Mouse (Mus musculus): ENCODE measurements around the gene Arhgap24. TPM values are rescaled to one million over a fixed set of nuclear protein-coding genes. Genes with fewer than 3 reads are reported as not detected.

Gene Arhgap24
- polyA plus RNA-seq, 1 experiment, result 1.7 TPM

DNA sequence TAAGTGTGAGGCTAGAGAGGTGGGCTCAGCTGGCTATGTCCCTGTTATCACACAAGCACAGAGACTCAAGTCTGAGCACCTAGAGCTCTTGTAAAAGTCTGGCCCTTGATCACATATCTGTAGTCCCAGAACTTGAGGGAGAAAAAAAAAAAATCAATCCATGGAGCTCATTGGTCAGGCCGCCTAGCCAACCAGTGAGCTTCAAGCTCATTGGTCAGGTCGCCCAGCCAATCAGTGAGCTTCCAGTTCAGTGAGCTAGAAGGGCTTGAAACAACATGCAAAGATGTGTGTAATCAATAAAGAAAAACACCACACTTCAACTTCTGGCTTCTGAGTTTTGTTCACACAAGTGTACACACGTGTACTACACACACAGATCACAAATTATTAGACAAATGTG, 242.4 kb downstream of the Arhgap24 start:
- peaks cover 5% of the 10 kb centered on the region; the same call in 1 of the 2 replicates for H3K4me1 ChIP-seq (ENCODE audit: control insufficient read depth, insufficient read depth, low read length)
- TF ChIP-seq CTCF (IDR thresholded peaks at IDR 0.05; ENCODE audit: low read depth, low read length) (no peak), POLR2A (IDR thresholded peaks at IDR 0.05; ENCODE audit: borderline replicate concordance, low read depth, low read length) (no peak)
- no peak overlapping the region for H3K4me3 ChIP-seq (ENCODE audit: insufficient read depth, low read length)
- H3K27ac ChIP-seq (ENCODE audit: insufficient read depth, low read depth, low read length), result no peak overlapping the region

DNA sequence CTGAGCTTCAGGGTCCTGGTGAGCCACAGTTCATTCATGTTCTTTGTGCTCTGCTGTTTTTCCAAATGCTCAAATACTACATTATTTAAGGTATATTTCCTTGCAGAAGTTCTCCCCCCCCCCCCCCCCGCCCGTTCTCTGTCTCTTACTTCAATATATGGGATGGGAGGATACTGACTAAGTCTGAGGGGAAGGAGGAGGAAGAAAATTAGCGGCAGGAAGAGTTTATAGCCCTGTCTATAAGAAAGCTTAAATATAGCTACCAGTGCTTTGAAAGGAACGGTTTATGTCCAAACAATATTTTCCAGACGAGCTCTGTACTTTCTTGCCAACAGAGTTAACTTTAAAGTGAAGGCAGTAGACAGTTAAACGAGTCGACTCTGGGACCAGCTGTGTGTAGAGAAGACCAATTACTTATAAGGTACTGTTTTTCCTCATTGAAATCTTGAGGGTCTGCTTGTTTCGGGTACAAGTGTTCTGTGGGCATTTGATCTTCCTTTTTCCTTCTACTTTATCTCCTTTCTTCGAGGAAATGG, 243.7 kb downstream of the Arhgap24 start:
- Histone ChIP-seq H3K4me1 (ENCODE audit: control insufficient read depth, insufficient read depth, low read length) (peaks cover 6% of the 10 kb centered on the region; the same call in 1 of the 2 replicates), H3K4me3 (ENCODE audit: insufficient read depth, low read length) (no peak overlapping the region), H3K27ac (ENCODE audit: insufficient read depth, low read depth, low read length) (no peak overlapping the region)
- no peak for TF ChIP-seq CTCF (IDR thresholded peaks at IDR 0.05; ENCODE audit: low read depth, low read length)
- no peak for TF ChIP-seq POLR2A (IDR thresholded peaks at IDR 0.05; ENCODE audit: borderline replicate concordance, low read depth, low read length)

DNA sequence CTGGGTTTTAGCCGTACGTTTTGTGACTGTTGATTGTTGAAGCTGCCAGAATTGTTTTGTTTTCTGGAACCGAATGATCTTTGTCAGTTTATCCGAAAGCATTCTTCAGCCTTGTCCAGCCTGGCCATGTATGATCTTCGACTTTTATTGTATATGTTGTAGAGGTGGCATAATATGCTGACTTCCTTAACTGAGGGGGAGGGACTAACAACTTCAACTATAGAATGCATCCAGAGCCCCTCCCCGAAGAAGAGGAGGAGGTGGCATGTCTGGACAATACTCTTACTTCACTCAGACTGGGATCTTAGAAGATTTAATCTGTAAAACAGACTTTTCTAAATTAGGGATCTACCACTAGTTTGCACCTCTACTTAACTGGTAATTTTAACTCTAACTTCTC, 244.2 kb downstream of the Arhgap24 start:
- TF ChIP-seq CTCF (IDR thresholded peaks at IDR 0.05; ENCODE audit: low read depth, low read length) (no peak), POLR2A (IDR thresholded peaks at IDR 0.05; ENCODE audit: borderline replicate concordance, low read depth, low read length) (no peak)
- no peak overlapping the region for H3K4me3 ChIP-seq (ENCODE audit: insufficient read depth, low read length)
- no peak overlapping the region for H3K27ac ChIP-seq (ENCODE audit: insufficient read depth, low read depth, low read length)
- H3K4me1 ChIP-seq (ENCODE audit: control insufficient read depth, insufficient read depth, low read length), result peaks cover 6% of the 10 kb centered on the region; the same call in 1 of the 2 replicates

DNA sequence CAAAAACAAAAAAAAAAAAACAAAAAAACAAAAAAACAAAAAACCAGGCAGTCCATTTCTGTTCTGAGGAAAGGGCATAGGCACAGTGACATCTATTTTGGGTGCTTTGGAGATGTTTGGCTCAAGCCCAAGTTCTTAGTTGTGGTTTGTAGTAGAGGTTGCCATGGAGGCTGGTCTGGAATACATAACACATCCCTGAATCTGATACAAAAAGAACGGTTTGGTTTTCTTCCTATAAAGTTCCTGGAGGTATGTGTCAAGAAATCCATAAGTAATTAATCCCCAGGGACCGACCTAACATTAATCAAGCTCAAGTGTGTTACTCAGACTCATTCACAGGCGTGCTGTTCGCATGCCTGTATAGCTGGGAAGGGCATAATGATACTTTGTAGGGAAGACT, 245.8 kb downstream of the Arhgap24 start:
- no peak overlapping the region for H3K4me3 ChIP-seq (ENCODE audit: insufficient read depth, low read length)
- peaks cover 6% of the 10 kb centered on the region; the same call in 1 of the 2 replicates for H3K4me1 ChIP-seq (ENCODE audit: control insufficient read depth, insufficient read depth, low read length)
- no peak for TF ChIP-seq CTCF (IDR thresholded peaks at IDR 0.05; ENCODE audit: low read depth, low read length)
- no peak overlapping the region for H3K27ac ChIP-seq (ENCODE audit: insufficient read depth, low read depth, low read length)

DNA sequence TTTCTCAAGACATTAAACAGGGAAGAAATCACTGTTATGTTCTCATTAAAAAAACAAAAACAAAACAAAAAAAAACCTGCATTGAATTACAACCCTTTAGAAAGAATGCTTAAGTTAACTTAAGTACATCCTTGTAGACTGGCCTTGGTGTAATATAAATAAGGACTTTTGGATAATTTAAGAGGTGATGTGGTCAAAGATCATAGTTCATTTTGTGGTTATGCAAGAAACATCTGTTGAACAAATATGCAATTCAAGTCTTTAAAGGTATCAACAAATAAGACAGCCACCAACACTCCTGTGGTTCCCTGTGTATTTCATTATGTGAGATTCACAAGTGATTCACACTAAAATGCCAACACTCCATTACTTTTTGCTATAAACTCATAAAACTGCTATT, 247.3 kb downstream of the Arhgap24 start:
- Histone ChIP-seq H3K4me1 (ENCODE audit: control insufficient read depth, insufficient read depth, low read length) (peaks cover 6% of the 10 kb centered on the region; the same call in 1 of the 2 replicates), H3K27ac (ENCODE audit: insufficient read depth, low read depth, low read length) (no peak overlapping the region), H3K4me3 (ENCODE audit: insufficient read depth, low read length) (no peak overlapping the region)
- TF ChIP-seq POLR2A (IDR thresholded peaks at IDR 0.05; ENCODE audit: borderline replicate concordance, low read depth, low read length) (no peak), CTCF (IDR thresholded peaks at IDR 0.05; ENCODE audit: low read depth, low read length) (no peak)

DNA sequence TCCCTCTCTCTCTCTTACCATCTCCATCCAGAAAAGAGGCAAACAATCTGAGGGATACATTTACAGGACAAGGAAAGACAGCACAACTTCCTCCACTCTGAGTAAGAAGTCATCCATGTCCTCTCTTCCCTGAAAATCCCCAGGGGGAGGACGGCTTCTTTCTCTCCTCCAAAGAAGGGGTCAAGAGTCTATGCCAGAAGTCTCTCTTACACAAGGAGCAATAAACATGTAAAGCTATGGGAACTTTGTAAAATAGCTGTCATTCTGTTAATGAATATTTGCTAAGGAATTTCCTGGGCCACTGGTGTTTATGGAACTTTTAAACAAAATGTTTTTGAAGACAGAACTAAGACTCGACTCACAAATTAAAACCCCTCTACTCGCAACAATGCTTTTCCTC, 248.3 kb downstream of the Arhgap24 start:
- Histone ChIP-seq H3K4me1 (ENCODE audit: control insufficient read depth, insufficient read depth, low read length) (peaks cover 6% of the 10 kb centered on the region; the same call in 1 of the 2 replicates), H3K27ac (ENCODE audit: insufficient read depth, low read depth, low read length) (no peak overlapping the region), H3K4me3 (ENCODE audit: insufficient read depth, low read length) (no peak overlapping the region)
- TF ChIP-seq POLR2A (IDR thresholded peaks at IDR 0.05; ENCODE audit: borderline replicate concordance, low read depth, low read length), result no peak
- no peak for TF ChIP-seq CTCF (IDR thresholded peaks at IDR 0.05; ENCODE audit: low read depth, low read length)

DNA sequence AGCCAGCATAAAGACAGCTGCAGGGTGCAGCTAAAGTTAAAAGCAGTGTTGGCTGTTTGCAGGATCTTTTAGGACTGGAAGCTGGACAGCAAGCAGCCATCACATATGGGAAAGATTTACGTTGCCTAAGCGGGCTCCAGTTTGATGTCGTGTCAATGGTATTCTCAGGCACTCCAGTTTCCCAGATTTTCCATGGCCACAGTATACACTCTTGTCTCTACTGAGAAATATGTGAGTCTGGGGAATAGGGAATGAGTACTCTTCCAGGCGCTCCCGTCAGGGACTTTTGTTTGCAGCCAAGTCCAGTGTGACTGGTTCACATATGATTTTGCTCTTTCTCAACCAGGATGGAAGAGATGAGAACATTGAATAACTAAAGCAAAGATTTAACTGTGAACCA, 254.9 kb downstream of the Arhgap24 start:
- no peak overlapping the region for H3K4me3 ChIP-seq (ENCODE audit: insufficient read depth, low read length)
- H3K4me1 ChIP-seq (ENCODE audit: control insufficient read depth, insufficient read depth, low read length), result no peaks in the 10 kb centered on the region
- no peak overlapping the region for H3K27ac ChIP-seq (ENCODE audit: insufficient read depth, low read depth, low read length)
- TF ChIP-seq POLR2A (IDR thresholded peaks at IDR 0.05; ENCODE audit: borderline replicate concordance, low read depth, low read length), result no peak
- no peak for TF ChIP-seq CTCF (IDR thresholded peaks at IDR 0.05; ENCODE audit: low read depth, low read length)

DNA sequence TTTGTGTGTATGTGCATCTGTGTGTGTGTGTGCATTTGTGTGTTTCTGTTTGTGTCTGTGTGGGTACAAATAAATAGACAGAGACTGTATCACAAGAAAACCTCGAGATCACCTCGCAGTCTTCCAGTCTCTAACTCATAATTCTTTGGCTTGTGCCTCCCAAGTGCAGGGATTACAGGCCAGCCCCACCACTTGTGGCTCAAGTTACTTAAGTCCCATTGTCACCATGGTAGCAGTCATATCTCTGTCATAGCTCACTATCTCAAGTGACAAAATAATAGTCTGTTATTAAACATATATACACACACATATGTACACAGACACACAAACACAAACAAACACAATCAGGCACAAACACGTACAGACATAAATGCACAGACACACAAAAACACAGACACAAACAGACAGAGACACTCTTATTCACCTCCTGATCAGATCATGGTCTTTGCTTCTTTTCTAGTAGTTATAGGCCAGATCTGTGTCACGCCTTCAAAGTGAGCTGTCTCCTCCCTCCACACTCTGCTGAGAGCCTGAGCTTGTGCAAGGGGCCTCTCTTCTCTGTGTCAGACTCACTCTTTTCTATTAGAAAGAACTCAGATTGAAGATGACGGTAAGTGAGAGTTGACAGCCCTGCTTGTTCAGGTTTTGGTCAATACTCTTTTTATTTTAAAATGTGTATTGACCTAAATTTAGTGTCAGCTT, 261.5 kb downstream of the Arhgap24 start:
- Histone ChIP-seq H3K4me3 (ENCODE audit: insufficient read depth, low read length) (no peak overlapping the region), H3K27ac (ENCODE audit: insufficient read depth, low read depth, low read length) (no peak overlapping the region), H3K4me1 (ENCODE audit: control insufficient read depth, insufficient read depth, low read length) (no peaks in the 10 kb centered on the region)
- no peak for TF ChIP-seq CTCF (IDR thresholded peaks at IDR 0.05; ENCODE audit: low read depth, low read length)
- no peak for TF ChIP-seq POLR2A (IDR thresholded peaks at IDR 0.05; ENCODE audit: borderline replicate concordance, low read depth, low read length)

DNA sequence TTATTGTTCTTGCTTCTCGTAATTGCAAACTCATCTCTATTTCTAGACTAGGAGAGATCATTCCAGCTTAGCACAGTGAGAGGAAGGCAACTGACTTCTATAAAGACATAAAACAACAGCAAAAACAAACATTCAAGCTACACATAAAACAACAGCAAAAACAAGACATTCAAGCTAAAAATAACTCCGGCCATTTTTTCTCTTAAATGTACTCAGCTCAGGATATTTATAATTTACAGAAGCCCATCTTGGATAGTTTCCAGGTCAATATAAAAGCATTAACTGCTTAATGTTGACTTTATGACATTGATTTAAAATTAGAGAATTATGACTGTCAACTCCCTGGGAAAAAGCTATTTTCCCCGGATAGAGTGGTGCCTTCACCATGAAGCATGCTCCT, 262.2 kb downstream of the Arhgap24 start:
- no peak overlapping the region for H3K27ac ChIP-seq (ENCODE audit: insufficient read depth, low read depth, low read length)
- no peaks in the 10 kb centered on the region for H3K4me1 ChIP-seq (ENCODE audit: control insufficient read depth, insufficient read depth, low read length)
- no peak overlapping the region for H3K4me3 ChIP-seq (ENCODE audit: insufficient read depth, low read length)
- TF ChIP-seq CTCF (IDR thresholded peaks at IDR 0.05; ENCODE audit: low read depth, low read length), result no peak
- TF ChIP-seq POLR2A (IDR thresholded peaks at IDR 0.05; ENCODE audit: borderline replicate concordance, low read depth, low read length), result no peak

DNA sequence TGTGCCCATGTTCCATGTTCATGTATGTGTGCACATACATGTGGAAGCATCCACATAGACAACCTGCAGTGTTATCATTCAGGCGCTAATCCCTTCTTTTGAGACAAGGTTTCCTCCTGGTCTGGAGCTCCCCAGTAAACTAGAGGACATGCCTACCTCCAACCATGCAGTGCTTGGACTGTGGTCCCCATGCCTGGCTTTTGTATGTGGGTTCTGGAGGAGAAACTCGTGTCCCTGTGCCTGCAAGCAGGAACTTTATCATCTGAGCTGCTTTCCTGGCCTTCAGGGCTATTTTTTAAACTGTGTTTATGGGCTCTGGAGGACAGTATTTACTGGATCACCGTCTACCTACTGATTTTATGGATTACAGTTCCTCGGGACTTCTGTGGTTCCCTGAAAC, 262.9 kb downstream of the Arhgap24 start:
- no peaks in the 10 kb centered on the region for H3K4me1 ChIP-seq (ENCODE audit: control insufficient read depth, insufficient read depth, low read length)
- TF ChIP-seq CTCF (IDR thresholded peaks at IDR 0.05; ENCODE audit: low read depth, low read length) (no peak), POLR2A (IDR thresholded peaks at IDR 0.05; ENCODE audit: borderline replicate concordance, low read depth, low read length) (no peak)
- H3K27ac ChIP-seq (ENCODE audit: insufficient read depth, low read depth, low read length), result no peak overlapping the region
- H3K4me3 ChIP-seq (ENCODE audit: insufficient read depth, low read length), result no peak overlapping the region
